Mouse (Mus musculus): Measurements from ENCODE around the gene Vps4a. TPM values are rescaled to one million over a fixed set of nuclear protein-coding genes. Genes with fewer than 3 reads are reported as not detected.

The Vps4a gene
- polyA plus RNA-seq, 1 experiment from 2014 or later: 52.3 TPM

Other genes with a start within 250 kb of the Vps4a start
- gene Has3, start 161.0 kb upstream of the Vps4a start, polyA plus RNA-seq (2016; fragmentation: Nextera tagmentation; extraction: Ambion mirVana): 0.25 TPM in 1 of 2 replicates, not detected in the other
- gene Utp4, start 137.6 kb upstream of the Vps4a start, polyA plus RNA-seq (2016; fragmentation: Nextera tagmentation; extraction: Ambion mirVana): 61.5 and 79.9 TPM in 2 replicates
- 8.7 and 9.8 TPM in 2 replicates for gene Sntb2, start 95.5 kb upstream of the Vps4a start, polyA plus RNA-seq (2016; fragmentation: Nextera tagmentation; extraction: Ambion mirVana)
- 52.5 and 53.1 TPM in 2 replicates for gene Pdf, start 17.4 kb downstream of the Vps4a start, polyA plus RNA-seq (2016; fragmentation: Nextera tagmentation; extraction: Ambion mirVana)
- 34.4 and 40.3 TPM in 2 replicates for gene Cog8, start 25.5 kb downstream of the Vps4a start, polyA plus RNA-seq (2016; fragmentation: Nextera tagmentation; extraction: Ambion mirVana)
- gene Nip7, start 25.7 kb downstream of the Vps4a start, polyA plus RNA-seq (2016; fragmentation: Nextera tagmentation; extraction: Ambion mirVana): 77.8 and 100 TPM in 2 replicates
- gene Tmed6, start 34.4 kb downstream of the Vps4a start, polyA plus RNA-seq (2016; fragmentation: Nextera tagmentation; extraction: Ambion mirVana): 1.7 TPM in 1 of 2 replicates, not detected in the other
- gene Terf2, start 65.3 kb downstream of the Vps4a start, polyA plus RNA-seq (2016; fragmentation: Nextera tagmentation; extraction: Ambion mirVana): 9.9 and 13.0 TPM in 2 replicates
- 92.3 and 109 TPM in 2 replicates for gene Cyb5b, start 119.4 kb downstream of the Vps4a start, polyA plus RNA-seq (2016; fragmentation: Nextera tagmentation; extraction: Ambion mirVana)

All from heart, embryonic 10.5 days (tissue).